ENCODE assay signal across 7 mouse cellular contexts in the genomic region with DNA sequence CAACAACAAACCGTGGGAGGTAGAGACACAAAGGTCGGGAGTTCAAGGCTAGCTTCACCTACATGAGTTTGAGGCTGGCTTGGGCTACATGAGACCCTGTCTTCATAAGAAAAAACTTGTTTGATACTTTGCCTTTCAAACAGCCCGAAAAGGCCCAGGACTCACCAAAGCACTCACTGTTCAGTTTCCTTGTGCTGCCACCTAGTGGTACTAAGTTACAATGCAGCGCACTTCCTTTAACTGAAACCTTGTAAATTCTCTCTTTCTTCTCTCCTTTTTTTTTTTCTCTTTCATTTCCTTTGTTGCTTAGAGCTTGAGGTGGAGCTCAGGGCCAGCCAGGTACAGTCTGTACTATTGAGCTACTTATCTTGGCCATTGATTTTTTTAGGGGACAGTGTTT. TPM values are rescaled to one million over a fixed set of nuclear protein-coding genes. Genes with fewer than 3 reads are reported as not detected.
A peak's percentile ranks its signal among the peaks of the same experiment; 100 is the strongest.
DNase-seq lines count a peak whose midpoint lies in the region; TF ChIP-seq lines count a peak whose summit lies in the region.

No protein-coding gene starts in this region.

- no peak overlapping the region for H3K27ac ChIP-seq in bone marrow, adult 2 months (ENCODE audit: control insufficient read depth, insufficient read depth, low read depth, low read length, poor library complexity)
- H3K27ac ChIP-seq in limb, embryonic 10.5 days = no peak overlapping the region

- TF ChIP-seq CTCF in bone marrow, adult 2 months (IDR thresholded peaks at IDR 0.05; ENCODE audit: control insufficient read depth, insufficient read depth, low read length) = peak; percentile 33

- no peaks in the 10 kb centered on the region for H3K9me3 ChIP-seq in limb, embryonic 10.5 days (replicated peaks)

- TF ChIP-seq POLR2A in bone marrow, adult 2 months (IDR thresholded peaks at IDR 0.05; ENCODE audit: borderline replicate concordance, control insufficient read depth, low read depth, low read length) = no peak

- no peaks in the 10 kb centered on the region for H3K4me1 ChIP-seq in bone marrow, adult 2 months (ENCODE audit: control insufficient read depth, insufficient read depth, low read length)
- no peaks in the 10 kb centered on the region for H3K4me1 ChIP-seq in limb, embryonic 10.5 days

- H3K36me3 ChIP-seq in limb, embryonic 10.5 days = no peaks in the 10 kb centered on the region

- no peak overlapping the region for H3K4me3 ChIP-seq in bone marrow, adult 2 months (replicated peaks; ENCODE audit: control insufficient read depth, low read depth, low read length)
- H3K4me3 ChIP-seq in limb, embryonic 10.5 days = no peak overlapping the region

- WGBS in bone marrow, adult 2 months = 29% methylated on average over 4 of the region's 4 CpGs
- WGBS in limb, embryonic 10.5 days = 37% methylated on average over 4 of the region's 4 CpGs

- no peaks in the 10 kb centered on the region for H3K27me3 ChIP-seq in limb, embryonic 10.5 days (ENCODE audit: low read depth, poor library complexity, severe bottlenecking)

- DNase-seq in layer of hippocampus, postnatal 14 days (ENCODE audit: low spot score in 2 of 2) = peak; percentile 12 to 13
- DNase-seq in layer of hippocampus, adult 9-10 months (ENCODE audit: low spot score) = no peak
- DNase-seq in ES-CJ7 (ENCODE audit: low read depth, low spot score) = peak; percentile 53
- peak; percentile 20 for DNase-seq in fibroblast of lung, adult 2 months (ENCODE audit: low read depth)
- peak; percentile 35 for DNase-seq in limb, embryonic 10.5 days (ENCODE audit: low spot score)
- DNase-seq in retina, postnatal 1 day = peak; percentile 66

RNA-seq across cellular contexts. Expression of a gene that starts 22.5 kb away (rescaled TPM):
- total RNA-seq in layer of hippocampus, postnatal 14 days (2021) = 10 to 100 TPM; 17.4 to 22.1 TPM
- polyA plus RNA-seq in bone marrow, adult 2 months (2011; ENCODE audit: insufficient read depth, insufficient read length, low replicate concordance, missing spikeins) = 14.2 and 27.3 TPM in 2 replicates
- polyA plus RNA-seq in limb, embryonic 10.5 days (2016; fragmentation: Nextera tagmentation; extraction: Ambion mirVana) = 246 and 252 TPM in 2 replicates

RNA-seq across cellular contexts. Expression of a gene that starts 55.8 kb away (rescaled TPM):
- 10 to 100 TPM; 18.8 to 24.1 TPM for total RNA-seq in layer of hippocampus, postnatal 14 days (2021)
- 9.3 and 32.8 TPM in 2 replicates for polyA plus RNA-seq in bone marrow, adult 2 months (2011; ENCODE audit: insufficient read depth, insufficient read length, low replicate concordance, missing spikeins)
- polyA plus RNA-seq in limb, embryonic 10.5 days (2016; fragmentation: Nextera tagmentation; extraction: Ambion mirVana) = 14.8 and 16.9 TPM in 2 replicates
